Mouse (Mus musculus) kidney, adult 9 months (tissue): ENCODE measurements around the gene Apbb2.

Experiments used
- DNase-seq: peaks from one replicate; pipeline ENCODE4 v3.0.0; 2022

Apbb2 gene

GRCm38 (mm10) chr5:66545573-66546141 lies 72.9 kb downstream of the Apbb2 start:
- no peak for DNase-seq

DNA sequence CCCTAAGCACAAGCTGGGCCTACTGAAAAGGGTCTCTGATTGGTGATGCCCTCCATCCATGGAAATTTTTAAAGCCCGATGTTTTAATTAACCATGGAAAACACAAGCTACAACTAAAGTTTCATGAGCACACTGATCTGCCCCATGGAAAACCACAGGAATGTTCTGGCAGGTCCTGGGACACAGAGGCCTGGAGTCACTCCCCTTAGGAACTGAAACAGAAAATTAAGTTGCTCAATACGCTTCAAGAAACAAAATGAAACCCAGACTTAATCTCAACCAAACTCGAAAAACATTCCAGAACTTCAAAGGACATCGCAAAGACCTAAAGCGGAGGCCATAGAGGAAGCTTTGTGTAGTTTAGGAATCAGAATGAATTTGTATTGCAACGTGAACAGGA lies 74.8 kb downstream of the Apbb2 start:
- peak; percentile 52 for DNase-seq

DNA sequence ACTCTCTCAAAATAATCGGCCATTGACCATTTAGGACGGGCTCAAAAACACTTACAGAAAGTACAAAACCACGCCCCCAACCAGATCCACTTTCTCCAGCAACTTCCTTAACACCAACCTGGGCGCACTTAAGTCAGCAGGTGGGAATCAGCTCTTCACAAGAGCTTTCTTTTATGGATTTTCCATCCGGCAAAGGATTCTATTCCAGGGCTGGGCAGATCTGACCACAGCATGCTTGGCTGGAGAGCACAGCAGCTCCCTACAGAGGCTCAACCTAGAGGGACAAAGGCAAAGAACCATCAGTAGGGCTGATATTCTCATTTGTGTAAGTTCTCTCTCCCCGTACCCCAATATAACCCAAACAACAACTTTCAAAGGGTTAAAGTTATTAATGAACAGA lies 75.2 kb downstream of the Apbb2 start:
- DNase-seq: no peak

GRCm38 (mm10) chr5:66542521-66542920 lies 76.1 kb downstream of the Apbb2 start:
- no peak for DNase-seq

DNA sequence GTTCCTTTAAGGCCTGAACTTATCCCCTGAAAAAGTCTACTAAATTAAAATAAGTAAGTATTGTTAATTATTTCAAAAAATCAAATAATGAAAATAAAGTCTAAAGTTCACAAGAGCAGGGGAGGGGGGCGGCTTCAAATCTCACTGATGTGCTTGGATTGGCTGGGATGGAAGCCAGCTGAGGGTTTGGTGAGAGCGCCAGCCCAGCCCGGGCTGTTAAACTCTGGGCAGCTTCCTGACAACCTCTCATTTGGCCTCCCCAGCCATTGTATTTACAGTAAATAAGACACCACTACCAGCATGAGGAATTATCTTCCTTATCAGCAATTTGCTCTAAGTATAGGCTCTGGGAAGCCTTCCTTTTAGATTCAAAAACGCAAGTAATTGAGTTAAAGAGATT lies 77.2 kb downstream of the Apbb2 start:
- DNase-seq: peak; percentile 79

GRCm38 (mm10) chr5:66540246-66540645 lies 78.3 kb downstream of the Apbb2 start:
- DNase-seq: no peak

DNA sequence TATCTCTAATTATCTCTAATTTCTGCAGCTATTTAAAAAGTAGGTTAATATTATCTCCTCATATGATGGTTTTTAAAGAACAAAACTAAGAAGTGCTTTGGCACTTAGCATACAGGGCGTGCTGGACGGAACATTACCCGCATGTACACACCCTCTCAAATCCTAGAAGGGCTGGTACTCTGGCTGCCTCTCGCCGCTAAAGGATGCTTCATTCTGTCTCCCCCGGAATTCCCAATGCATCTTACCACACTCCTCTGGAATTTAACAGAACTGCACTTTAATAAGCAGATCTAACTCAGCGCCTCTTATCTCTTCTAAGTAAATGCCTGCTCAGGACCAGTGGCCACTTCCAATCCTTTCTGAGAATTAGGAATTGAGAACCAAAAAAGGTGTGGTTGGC lies 80.8 kb downstream of the Apbb2 start:
- DNase-seq: no peak

DNA sequence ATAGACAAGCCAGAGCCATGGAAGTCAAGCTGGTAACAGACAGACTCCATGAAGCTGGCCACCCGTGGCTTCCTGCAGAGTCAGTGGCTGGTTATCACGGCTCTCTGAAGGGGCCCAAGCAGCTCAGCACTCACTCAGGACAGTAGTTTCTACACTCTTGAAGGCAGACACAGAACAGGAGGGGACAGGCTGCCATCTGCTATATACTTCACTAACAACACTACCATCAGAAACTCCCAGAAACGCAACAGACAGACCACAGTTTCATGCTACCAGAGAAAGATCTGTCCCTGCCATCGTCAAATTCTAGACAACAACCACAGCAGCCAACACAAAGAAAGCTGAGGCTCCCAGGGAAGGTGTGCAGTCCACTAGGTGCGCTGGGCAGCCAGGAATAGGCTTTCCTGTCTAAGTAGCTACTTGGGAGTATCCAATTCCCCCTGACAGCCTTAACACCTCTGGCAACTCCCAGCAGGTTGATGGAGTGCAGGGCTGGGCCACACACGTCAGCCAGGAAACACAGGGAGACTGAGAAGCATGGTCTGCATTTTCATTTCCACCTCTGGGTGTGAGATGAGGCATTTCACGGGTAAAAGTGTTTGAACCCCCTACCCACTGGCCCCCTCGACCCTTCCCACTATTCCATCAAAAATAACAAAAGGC lies 81.8 kb downstream of the Apbb2 start:
- DNase-seq: no peak

- DNase-seq: no peak
These were observed 82.9 kb downstream of the Apbb2 start for GRCm38 (mm10) chr5:66535566-66536236.

DNA sequence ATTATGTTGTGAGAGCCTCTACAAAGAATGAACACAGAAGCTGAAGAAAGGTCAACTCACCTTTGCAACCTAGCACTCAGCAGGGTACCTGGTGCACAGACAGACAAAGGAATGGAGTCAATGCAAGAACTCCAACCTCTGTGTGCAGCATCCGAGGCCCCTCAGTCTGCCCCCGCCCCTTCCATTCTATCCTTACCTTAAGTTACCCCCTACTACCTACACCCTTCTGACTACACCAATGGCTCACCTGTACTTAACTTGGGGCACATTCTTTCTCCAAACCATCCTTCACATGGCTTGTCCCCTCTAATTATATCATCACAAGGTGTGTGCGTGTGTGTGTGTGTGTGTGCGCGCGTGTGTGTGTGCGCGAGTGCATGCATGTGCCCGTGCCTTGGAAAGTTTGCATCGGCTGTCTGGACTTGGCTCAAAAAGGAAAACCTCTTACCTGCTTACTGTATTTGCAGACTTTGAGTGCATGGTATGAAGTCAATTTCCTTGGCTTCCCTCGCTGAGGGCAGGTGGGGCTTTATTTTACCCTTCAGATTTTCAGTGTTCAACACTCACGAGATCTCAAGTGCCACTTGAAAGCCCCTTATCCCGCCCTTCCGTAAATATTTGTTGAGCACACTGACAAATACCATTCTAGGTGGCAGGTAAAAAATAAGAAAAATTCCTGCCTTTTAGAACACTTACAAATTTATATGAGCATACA lies 84.7 kb downstream of the Apbb2 start:
- DNase-seq: no peak

GRCm38 (mm10) chr5:66532827-66533226 lies 85.8 kb downstream of the Apbb2 start:
- DNase-seq: peak; percentile 52

DNA sequence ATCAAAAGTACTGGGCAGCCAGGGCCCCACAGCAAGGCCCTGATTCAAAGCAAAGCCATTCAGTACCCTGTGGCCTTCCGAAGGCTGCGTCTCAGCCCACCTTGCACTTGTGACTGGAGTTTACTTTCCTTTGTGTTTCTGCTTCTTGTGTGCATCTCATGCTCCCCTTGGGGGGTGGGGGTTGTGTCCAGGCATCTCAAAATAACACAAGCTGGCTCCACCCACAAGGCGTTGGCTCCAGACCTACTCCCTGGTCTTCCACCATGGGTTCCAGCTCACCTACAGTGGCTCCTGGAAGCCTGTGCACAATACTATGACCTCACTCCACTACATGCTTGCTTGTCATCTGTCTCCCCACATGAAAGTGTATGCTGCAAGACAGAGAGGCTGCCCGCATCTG lies 88.2 kb downstream of the Apbb2 start:
- no peak for DNase-seq

DNA sequence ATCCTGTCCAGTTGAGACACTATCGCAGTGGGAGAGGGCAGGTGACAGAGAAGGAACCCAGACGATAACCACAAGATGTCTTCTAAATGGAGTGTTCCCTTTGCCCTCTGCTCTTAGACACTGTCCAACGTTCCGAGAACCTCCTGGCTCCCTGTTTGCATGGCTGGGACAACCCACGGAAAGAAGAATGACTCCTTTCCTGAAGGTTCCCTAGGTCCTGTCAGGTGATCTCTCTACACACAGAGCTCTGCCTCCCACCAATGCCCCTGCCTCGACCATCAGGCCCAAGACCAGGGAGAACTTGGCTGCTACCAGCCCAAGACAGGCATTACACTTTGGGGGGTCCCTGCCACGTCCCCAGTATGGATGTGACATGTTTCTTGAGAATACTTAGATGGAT lies 89.0 kb downstream of the Apbb2 start:
- no peak for DNase-seq

GRCm38 (mm10) chr5:66528567-66528966 lies 90.0 kb downstream of the Apbb2 start:
- no peak for DNase-seq

DNA sequence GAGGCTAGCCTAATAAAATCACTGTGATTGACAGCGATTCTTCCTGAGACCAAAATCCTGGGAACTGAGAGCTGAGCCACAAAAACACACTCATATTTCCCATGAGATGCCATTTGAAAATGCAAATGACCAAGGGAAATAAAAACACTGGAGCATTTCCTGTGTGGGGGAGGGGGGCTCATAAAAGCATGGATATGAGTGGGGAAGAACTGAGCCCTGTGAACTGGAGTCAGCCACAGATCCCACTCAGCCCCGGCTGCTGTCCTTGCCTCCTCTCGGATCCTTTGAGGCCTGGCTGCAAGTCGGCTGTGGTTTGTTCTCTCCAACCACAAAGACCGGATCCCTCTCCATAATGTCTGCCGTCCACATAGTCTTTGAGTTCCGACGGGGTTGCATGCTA lies 91.5 kb downstream of the Apbb2 start:
- DNase-seq: peak; percentile 62

GRCm38 (mm10) chr5:66525002-66525401 lies 93.6 kb downstream of the Apbb2 start:
- no peak for DNase-seq

DNA sequence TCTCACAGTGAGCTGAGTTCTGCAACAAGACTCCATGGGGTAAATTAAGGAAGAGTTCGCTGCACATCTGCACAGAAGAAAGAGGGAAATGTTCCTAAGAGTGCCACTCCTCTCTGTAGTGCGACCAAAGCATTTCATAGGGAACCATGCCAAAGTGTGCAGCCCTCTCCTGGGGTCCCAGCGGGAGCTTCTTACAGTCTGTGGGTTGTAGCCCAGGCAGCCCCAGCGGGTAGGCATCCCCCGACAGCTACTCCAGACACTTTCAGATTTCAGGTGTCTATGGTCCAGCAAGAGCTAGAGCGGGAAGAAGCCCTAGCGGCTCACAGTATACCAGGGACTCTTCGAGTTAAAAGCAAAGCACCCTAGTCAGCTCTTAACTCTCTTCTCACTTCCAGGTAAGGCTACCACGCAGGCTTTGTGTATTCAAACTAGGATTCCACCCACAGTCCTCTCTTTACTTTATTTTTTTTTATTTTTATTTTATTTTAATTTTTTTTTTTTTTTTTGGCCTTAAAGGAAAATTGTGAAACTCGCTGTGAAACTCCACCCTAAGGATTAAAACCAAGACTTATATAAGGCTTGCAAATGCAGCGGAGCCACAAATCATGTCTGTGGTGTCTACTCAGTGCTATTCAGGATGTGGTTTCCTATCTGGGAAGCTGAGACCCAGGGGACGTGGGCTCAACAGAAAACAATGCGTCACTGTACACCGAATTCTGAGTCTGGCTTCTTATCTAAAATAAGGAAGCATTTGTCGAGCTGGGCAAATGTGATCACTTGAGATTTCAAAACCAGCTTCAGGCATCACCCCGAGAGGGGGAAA lies 94.7 kb downstream of the Apbb2 start:
- DNase-seq: peak; percentile 54

DNA sequence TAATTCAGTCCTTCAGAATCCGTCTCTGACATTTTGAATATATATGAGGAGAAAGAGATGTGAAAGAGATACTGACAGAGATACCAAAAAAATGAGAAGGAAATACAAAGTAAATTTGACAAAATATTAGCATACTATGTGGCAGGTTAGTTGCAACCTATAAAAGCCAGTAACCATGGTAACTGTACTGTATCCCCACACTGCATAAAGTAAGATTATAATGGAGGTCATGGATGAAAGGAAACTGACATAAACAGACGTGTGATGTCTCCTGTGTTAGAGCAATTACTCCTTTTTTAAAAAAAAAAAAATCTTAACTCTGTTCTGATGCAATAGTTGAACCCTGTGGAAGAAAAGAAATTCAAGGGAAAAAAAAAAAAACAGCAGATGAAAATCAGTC lies 97.3 kb downstream of the Apbb2 start:
- DNase-seq: no peak

GRCm38 (mm10) chr5:66519511-66519910 lies 99.1 kb downstream of the Apbb2 start:
- DNase-seq: no peak

- DNase-seq: no peak
These were observed 100.1 kb downstream of the Apbb2 start for GRCm38 (mm10) chr5:66518411-66519006.

DNA sequence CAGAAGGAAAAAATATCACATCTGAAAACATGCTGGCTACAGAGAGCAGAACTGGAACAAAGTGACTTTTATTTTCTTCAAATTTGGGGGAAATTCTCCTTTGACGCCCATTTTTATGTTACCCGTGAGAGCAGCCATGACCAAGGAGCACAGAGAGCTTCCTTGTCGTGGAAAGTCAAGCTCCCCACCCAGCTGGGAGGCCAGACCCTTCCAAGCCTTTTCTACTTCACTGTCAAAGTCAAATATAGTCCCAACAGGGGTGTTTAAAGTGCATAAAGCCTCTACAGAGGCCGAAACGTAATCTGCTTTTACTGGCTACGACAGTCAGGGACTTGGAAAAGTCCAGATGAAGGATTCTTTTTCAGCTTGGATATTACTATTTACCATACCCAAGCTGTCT lies 101.1 kb downstream of the Apbb2 start:
- DNase-seq: no peak

GRCm38 (mm10) chr5:66516311-66516710 lies 102.3 kb downstream of the Apbb2 start:
- no peak for DNase-seq

DNA sequence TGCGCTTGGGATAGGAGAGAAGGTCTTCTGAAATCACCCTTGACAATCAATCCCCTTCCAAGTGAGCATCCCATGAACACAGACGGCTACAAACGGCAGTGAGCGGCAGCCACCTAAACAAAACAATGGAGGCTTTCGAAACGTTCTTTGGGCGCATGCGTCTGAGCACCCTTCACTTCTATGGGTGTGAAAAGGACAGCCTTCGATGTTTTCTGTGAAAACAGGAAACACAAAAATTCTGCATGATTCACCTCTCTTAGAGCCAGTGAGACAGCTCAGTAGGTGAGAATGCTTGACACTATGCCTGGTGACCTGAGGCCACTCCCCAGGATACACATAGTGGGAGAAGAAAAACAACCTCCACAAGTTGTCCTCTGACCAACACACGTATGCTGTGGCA lies 103.3 kb downstream of the Apbb2 start:
- no peak for DNase-seq
